Mouse (Mus musculus) forelimb bud, embryonic 11.5 days (tissue): ENCODE measurements at regions not wholly inside any gene's neighbourhood (a gene's known extent, or its start where the extent isn't known, plus 50 kb on each side); places are given as distances from the start of the nearest gene placed in this dataset.
A peak's percentile ranks its signal among the peaks of the same experiment; 100 is the strongest.

Experiments
- DNase-seq: peaks from one replicate; pipeline ENCODE4 v3.0.0-alpha.2; 2012; ENCODE audit warnings: low read depth, low spot score

DNA sequence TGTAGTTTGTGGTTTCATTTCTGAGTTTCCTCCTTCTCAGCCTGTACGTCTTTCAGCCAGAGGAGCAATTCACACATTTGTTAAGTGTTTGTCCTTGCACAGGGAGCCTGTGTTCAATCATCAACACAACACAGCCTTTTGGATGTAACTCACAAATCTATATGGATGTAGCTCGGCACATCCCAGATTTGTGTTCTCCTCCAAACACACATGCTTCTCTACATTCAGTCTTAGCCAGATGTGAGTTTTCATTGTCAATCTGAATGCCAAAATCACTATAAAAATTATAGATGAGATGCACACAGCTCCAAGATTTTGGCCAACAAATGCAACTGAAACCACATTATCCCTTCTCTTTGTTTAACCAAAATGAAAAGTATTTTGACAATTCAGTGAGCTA is 380.9 kb downstream of the Gm9195 start:
- DNase-seq: no peak

DNA sequence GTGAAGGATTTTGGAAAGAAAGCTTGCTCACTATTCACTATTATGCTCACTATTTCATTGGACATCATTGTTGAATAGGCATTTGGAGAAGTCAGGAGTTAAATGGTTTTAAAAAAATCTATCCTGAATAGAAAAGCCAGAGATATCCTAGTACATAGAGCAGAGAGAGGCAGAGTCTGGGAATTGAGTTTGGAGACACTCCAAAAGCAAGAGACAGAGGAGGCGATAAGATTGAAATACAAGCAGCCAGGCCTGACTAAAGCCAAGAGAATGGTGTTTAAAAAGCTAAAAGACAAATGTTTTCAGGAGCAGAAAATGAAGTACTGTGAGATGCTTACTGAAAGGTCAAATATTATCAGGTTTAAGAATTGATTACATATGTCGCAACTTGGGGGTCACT is 400.1 kb downstream of the Gm9195 start:
- no peak for DNase-seq

DNA sequence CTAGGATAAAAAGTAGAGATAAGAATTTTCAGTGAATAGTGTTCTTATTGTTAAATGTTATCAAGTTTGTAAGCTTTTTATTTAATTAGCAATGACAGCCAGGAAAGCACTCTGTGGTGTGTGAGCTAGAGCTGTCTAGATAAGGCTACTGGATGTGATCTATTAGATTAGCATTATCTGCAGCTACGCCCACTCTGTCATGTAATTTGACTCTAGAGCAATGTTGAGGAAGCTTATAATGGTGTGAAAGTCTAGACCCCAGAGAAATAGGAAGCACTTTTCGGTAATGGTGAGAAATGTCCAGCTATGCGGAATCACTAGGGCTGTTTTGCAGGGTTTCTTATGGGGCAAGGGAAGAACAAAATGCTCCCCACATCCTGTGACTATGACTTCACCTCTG is 410.2 kb downstream of the Gm9195 start:
- no peak for DNase-seq

DNA sequence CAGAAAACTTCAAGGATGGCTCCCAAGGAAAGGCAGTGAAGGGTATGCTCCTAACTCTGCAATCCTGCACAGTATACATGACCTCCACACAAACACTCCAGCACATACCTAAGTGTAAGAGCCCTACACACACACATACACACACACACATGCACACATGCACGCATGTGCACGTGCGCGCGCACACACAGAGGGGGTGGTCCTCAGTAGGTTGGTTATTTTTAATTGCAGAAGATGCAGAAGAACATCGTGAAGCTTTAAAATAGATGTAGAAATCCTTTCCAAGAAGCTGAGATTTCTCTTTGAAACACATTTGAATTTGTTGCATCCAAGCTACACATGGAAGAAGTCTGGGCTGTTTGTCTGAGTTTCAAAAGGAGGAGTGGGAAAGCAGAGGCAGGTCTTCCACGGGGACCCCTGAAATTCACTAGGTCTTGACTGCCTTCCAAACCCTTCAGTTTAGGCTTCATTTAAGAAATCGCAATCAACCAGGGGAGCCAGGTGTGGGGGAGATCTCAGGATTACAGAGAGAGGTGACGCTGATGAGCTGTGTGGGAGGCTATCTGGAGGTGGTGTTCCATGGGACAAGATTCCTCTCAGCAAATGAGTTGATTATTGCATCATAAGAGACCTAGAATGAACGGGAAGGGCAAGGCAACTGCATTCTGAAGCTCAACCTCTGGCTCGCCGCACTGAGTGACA is 427.4 kb downstream of the Gm9195 start:
- DNase-seq: no peak

DNA sequence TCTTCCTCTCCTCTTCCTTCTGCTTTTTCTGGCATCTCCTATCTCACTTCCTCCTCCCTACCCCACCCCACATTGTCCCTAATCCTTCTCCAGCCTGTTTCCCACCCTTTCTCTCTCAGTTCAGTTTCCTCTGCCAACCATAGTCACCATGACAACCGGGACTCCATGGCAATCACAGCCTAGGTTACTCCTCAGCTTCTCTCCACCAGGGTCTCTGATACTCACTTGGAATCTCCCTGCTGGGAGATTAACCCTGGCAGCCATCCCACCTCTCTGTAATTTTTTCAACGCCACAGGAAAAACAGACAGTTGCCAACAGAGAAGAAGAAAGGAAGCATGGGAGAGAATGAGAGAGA is 448.8 kb downstream of the Gm9195 start:
- no peak for DNase-seq

DNA sequence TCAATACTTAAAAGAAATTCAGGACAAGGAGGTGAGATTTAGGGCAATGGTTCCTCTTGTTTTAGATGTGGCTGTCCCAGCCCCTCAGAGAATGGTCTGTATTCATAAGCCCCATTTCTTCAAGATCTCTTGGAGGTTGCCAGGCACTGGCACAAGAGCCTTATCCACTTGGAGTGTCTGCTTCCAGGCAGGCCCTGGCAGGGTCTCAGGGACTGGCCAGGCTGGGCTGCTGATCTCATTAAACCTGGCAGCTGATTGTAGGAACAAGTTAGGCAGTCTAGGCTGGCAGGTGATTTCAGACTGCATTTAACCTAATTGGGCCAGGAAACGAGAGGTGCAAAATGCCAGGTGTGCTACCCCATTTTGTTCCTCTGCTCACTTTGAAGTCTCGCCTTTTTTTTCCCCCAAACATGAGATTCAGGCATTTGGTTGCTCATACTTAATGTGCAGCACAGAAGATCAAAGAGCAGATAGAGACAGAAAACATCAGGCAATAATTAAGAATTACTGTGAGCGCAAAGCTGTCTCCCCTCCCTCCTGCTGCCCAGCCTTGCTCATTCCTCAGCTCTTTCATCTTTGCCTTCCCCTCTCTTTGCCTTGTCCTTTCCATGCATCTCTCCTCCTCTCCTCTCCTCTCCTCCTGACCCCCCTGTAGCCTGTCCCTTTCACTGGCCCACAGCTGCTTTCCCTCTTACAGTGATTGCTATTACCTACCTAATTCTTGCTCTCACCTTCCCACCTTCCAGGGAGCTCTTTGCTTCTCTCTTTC is 449.3 kb downstream of the Gm9195 start:
- DNase-seq: peak; percentile 51

DNA sequence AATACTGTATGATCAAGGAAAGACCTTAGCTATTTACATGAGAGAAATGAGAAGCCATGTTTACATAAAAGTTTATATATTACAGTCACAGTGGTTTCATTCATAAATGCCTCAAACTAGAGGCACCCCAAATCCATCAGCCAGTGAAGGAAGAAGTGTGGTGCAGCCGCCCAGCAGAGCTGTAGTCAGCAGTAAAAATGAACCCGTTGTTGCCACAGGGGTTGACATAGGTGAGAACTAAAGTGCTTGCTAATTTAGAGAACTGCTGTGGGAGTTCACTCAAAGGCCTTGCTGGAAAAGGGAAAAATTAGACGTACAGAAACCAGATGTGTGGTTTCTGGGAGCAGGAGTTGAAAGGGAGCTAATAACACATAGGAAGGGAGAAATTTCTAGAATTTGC is 461.2 kb downstream of the Gm9195 start:
- peak; percentile 43 for DNase-seq

DNA sequence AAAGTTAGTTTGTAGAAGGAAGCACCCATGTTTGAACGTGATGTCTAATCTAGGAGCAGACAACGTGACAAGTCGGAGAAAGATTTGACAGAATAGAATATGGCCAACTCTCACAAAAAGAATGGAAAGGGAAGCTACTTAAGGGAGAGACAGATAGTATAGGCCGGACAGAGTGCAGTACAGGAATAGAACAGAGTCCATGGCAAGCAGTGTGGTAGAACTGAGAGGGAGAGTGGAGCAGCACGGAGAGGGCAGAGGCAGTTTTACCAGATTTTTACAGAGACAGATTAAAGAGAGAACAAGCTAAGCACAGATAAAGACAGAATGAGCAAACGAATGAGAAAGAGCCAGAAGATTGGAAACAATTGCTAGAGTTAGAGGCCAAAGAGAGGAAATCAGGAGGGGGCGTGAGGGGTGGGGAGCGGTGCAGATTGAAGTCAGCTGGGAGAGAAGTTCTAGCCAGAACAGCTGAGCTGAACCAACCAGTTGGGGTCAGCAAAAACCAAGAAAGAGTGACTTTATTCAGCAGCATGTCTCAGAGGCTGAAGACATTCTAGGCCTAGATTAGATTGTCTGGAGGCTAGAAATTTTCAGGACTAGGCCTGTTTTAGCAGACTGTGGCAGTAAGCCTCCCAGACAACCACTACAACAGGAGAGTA is 464.1 kb downstream of the Gm9195 start:
- DNase-seq: no peak

DNA sequence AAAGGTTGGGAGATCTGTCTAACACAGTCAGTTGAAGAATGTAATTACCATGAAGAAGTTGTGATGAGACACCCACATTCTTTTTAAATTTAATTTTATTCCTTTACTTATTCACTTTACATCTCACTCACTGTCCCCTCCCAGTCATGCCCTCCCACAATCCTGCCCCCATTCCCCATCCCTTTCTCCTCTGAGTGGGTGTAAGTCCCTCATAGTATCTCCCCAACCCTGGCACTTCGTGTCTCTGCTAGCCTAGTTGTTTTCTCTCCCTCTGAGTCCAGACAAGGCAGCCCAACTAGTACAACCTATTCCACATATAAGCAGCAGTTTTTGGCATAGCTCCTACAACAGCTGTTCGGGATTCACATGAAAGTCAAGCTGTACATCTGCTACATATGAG is 487.3 kb downstream of the Gm9195 start:
- no peak for DNase-seq

DNA sequence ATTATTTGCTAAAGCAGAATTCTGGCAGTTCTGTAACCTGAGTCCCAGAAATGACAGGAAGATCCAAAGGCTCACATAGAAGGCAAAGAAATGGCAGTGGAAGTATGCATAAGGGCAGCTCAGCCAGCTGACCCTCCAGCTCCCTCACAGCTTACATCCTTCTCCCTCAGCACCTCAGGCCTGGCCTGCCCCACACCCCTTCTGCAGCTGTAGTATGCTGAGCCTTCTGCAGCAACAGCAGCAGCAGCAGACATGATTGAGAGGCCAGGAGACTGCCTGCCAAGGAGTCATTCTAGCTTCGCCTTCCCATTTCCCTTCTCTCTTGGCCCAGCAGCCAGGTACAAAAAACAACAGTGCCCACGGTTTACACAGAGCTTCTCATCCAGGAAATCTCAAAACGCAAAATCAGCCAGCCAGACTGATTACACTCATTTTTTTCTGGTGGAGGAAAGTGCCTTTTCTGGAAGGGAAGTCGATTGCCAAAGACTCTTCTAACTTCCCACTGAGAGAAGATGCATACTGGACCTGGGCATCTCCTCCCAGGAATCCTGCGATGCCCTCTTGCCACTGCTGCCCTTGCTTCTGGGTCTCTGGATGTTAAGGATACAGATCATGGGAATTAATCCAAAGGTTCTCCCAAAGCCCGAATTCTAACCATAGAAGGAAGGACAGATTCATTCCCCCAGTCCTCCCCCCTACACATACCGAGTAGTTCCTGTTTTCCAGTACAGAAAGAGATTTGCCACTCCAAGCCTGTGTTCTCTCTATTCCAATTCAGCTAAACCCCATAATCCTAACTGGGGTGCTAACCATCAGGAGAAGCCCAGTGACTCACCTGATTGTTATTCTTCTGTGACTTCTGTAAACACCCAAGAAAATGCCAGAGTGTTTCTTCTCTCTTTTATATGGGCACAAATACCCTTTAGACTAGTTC is 489.2 kb downstream of the Gm9195 start:
- DNase-seq: no peak

DNA sequence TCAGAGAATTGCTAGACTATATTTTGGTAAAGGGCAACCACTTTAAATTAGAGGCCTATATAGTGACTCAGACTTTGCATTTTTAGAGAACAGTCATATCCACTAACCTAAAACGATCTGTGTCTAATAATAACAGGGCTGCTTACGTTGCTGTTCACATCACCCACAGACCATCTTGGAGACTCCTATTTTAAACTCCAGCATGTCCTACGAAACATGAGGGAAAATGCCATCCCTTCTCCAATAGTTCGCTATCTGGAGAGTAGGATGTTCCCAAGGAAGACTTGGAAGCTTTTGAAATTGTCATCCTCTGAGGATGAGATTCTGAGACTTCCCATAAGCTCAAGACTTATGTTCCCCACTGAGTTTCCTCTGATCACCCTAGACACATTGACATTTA is 518.6 kb downstream of the Gm9195 start:
- DNase-seq: no peak

DNA sequence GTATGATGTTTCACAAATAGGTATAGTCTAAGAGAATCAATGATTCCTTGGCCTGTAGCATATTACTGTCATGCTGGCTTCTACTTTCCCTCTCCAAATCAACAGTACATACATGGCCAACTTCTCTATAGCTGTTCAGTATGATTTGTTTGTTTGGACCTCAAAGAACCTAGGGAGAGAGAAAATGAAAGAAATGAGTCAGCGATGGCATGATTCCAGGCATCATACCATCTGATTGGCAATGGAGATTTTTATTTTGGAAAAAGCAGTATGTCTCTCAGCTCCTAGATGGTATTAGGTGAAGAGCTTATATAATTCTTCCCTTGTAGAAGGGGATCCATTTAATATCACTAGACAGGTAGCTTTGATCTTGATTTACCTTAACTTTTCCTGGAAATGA is 519.1 kb downstream of the Gm9195 start:
- DNase-seq: no peak

DNA sequence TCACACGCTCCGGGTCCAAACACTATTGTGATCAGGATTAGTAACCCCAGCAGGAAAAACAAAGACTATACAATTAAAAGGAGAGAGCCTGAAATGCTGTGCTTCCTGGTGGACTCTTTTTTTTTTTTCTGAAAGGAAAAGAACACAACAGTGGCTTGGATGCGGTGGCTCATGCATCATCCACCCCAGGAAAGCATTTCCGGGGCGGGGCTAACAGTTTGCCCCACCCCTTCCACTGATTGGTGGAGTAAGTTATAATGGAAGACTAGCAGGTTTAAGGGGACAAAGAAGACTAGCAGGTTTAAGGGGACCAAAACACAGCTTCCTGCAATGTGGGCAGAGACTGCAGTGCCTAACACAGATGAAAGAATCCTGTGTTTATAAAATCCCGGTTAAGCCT is 524.0 kb downstream of the Gm9195 start:
- DNase-seq: no peak

DNA sequence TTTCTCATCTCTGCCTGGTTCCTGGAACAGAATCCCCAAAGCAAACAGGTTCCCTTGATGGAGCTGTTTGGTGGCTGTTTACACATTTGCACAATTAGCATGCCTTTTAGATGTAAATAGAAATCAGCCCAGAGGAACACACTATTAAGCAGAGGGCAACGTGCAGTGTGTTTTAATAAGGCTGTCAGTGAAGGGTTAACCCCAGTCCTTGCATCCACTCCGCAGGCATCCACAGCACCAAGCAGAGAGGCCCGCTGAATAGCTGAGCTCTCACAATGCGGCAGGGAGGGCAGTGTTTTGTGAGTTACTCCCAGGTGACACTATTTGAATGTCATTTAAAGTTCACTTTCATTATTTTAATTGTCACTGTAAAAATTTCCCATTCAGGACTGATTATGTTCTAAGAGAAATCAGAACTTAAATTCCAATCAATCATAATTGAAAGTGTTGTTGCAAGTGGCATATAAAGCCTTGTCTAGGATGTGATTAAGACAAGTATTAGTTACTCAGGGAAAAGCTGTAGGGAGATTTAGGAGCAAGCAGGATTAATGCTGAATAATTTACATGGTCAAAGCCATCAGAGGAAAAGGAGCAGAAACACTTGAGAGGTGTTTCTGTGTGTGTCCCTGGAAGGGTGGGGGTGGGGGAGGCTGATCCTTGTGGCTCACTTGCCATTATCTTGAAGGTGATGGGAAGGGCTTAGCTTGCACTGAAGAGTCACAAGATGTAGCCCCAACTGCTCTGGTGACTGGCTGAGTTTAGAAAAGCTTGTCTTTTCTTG is 528.1 kb downstream of the Gm9195 start:
- DNase-seq: peak; percentile 2

DNA sequence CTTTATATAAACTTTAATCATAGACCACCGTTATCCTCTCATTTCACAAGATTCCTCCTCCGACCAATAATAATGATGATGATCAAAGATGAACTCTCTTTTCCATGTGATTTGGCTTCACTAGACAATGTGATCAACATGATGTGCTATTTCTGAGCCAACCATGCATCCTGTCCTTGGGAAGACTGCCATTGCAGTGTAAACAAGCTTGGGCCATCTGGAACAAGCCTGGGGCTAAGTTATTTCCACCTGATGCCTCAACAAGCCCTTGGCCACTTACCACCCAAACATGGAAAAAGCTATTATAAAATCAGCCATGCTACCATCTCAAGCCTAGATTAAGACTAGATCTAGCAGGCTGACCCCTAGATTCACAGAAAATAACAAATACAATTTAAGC is 542.9 kb downstream of the Gm9195 start:
- no peak for DNase-seq

DNA sequence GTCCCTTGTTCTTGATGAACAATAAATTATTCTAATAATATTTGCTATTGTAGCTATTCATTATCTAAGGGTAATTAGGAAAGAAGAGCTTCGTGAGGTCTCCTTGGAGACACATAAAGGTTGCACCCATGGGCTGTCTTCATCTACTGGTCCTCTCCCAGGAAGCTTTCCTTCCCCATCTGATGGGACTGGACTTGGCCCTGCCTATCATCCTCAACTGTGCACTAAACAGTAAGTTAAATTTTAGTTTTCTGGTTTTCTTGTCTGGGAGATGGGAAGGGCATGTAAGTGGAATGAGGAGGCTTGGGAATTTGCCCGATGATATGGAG is 554.5 kb downstream of the Gm9195 start:
- no peak for DNase-seq

DNA sequence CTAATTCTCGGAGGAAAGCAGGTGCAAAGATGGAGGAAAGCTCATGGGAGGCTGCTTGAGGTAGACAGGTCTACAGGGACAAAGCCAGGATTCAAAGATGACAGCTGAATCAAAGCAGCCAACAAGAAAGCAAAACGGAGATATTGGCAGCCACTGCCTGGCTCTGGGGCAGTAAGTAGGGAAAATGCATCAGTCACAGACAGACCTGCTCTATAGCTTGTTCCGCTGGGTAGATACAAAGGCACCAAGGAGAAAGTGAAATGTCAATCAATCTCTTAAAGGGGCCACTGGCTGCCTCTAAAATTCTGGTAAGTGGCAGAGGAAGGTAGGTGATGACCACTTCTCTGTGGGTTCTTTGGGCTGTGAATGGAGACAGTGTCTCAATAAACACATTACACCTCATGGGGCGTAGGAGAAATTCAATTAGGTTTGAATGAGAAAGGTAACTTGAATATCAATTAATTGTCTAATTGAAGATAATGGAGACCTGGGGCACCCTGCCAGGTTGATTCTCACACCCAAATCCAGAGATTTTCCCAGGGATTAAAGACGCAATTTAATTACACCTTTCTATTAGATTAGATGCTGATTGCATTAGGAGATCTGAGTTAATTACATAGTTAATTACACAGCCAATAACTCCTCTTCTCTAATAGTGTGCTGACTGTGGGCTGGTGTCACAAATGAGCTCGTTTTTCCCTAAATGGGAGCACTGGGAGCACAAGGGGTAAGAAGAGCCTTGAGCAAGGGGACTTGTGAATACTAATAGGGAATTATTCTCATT is 555.1 kb downstream of the Gm9195 start:
- no peak for DNase-seq

DNA sequence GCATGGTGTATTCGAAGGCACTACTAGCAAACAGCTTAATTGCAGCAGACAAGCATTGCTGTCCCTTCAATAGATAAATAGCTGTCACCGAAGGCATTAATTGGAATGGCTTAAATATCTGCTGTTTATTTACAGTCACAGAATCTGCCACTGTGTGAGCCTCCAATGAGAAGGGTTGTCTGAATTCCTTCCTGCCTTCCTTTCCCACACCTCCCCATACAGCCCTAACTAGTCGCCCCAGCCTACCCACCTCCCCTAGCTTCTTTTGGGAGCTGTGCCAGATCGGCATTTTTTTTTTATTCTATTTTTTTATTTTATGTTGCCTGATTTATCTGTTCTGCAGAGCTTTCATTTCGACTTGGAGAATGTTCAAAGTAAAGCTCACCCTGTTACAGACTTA is 575.7 kb downstream of the Gm9195 start:
- no peak for DNase-seq

DNA sequence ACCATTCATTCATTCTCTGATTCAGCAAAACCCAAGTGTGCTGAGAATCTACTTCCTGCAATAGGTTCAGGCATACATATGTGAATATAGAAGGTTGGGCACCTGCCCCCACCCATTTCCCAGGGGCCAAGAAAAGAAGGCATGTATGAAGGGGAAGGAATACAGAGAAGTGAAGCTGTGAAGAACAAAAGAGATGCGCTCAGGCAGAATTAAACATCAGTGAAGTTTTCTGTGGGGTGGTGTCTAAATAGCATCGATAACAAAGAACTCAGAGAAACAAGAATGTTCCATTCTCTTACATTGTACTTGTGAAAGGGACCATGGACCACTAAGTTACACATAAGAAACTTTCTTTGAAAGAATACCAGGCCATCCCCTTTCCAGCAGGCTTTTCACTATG is 580.7 kb downstream of the Gm9195 start:
- no peak for DNase-seq

DNA sequence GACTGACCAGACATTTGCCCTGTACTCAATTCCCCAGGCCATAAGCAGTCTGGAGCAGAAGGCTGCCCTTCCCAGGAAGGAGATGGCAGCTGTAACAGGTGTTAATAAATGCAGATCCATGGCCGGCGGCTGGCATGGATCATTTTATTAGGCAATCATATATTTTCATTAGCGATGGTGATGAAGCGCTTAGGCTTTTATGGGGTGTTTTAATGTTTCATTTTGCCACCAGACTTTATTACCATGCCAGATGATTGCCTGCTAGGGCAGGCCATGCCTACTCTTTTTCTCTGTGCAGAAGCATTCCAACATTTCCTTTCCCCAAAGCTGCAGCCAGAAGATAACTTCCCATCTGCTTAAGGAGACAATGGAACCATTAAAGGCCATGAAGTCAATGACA is 596.2 kb downstream of the Gm9195 start:
- DNase-seq: peak; percentile 33
